Mouse (Mus musculus): ENCODE measurements around the gene Snx17. TPM values are rescaled to one million over a fixed set of nuclear protein-coding genes. Genes with fewer than 3 reads are reported as not detected.

Snx17 gene
- polyA plus RNA-seq, 1 experiment = 58.4 TPM

DNA sequence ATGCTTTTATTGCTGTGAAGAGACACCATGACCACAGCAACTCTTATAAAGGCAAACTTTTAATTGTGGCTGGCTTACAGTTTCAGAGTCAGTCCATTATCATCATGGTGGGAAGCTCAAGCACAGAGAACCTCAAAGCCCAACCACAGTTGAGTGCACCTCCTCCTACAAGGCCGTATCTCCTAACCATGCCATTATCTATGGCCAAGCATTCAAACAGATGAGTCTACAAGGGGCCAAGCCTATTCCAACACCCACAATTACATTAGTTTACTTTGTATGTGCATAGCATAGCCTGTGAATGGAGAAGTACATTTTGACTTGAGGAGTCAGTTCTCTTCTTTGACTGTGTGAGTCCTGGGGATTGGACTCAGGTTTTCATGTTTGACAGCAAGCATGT lies 28.1 kb upstream of the Snx17 start:
- TF ChIP-seq CTCF (IDR thresholded peaks at IDR 0.05; ENCODE audit: extremely low read depth, insufficient read depth, insufficient read length, insufficient replicate concordance) (no peak), POLR2A (IDR thresholded peaks at IDR 0.05; ENCODE audit: low read depth, low read length) (no peak)
- no peaks in the 10 kb centered on the region for H3K27me3 ChIP-seq (ENCODE audit: control insufficient read depth, insufficient read depth, low read length)
- peaks cover 55% of the 10 kb centered on the region for H3K36me3 ChIP-seq (ENCODE audit: control insufficient read depth, insufficient read depth, low read length)
- no peak overlapping the region for H3K27ac ChIP-seq (ENCODE audit: insufficient read depth, low read length)
- DNase-seq (ENCODE audit: low read depth in 1 of 2, low spot score in 2 of 2) = no peak
- no peak overlapping the region for H3K4me3 ChIP-seq (ENCODE audit: extremely low read depth, insufficient read depth, insufficient read length)
- WGBS = 90% methylated on average over 1 of the region's 1 CpGs
- no peaks in the 10 kb centered on the region for H3K4me1 ChIP-seq (ENCODE audit: control insufficient read depth, insufficient read depth, insufficient read length)

DNA sequence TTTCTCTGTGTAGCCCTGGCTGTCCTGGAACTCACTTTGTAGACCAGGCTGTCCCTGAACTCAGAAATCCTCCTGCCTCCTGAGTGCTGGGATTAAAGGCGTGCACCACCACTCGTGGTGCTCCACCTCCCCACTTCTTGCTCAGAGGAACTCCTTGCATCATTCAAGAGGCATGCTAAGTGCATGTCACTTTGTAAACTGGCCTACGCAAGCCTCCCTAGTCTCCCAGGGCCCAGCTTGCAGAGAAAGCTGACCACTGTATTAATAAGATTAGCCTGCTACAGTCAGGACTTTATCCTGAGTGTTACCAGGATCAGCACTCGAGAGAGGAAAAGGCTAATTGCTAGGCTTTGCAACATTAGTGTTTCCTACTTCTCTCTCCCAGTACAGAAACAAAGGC lies 24.4 kb upstream of the Snx17 start:
- H3K27ac ChIP-seq (ENCODE audit: insufficient read depth, low read length) = no peak overlapping the region
- no peaks in the 10 kb centered on the region for H3K4me1 ChIP-seq (ENCODE audit: control insufficient read depth, insufficient read depth, insufficient read length)
- H3K36me3 ChIP-seq (ENCODE audit: control insufficient read depth, insufficient read depth, low read length) = peaks cover 56% of the 10 kb centered on the region
- H3K4me3 ChIP-seq (ENCODE audit: extremely low read depth, insufficient read depth, insufficient read length) = no peak overlapping the region
- TF ChIP-seq POLR2A (IDR thresholded peaks at IDR 0.05; ENCODE audit: low read depth, low read length) = no peak
- TF ChIP-seq CTCF (IDR thresholded peaks at IDR 0.05; ENCODE audit: extremely low read depth, insufficient read depth, insufficient read length, insufficient replicate concordance) = no peak
- WGBS = 96% methylated on average over 4 of the region's 4 CpGs
- DNase-seq (ENCODE audit: low read depth in 1 of 2, low spot score in 2 of 2) = no peak
- no peaks in the 10 kb centered on the region for H3K27me3 ChIP-seq (ENCODE audit: control insufficient read depth, insufficient read depth, low read length)

DNA sequence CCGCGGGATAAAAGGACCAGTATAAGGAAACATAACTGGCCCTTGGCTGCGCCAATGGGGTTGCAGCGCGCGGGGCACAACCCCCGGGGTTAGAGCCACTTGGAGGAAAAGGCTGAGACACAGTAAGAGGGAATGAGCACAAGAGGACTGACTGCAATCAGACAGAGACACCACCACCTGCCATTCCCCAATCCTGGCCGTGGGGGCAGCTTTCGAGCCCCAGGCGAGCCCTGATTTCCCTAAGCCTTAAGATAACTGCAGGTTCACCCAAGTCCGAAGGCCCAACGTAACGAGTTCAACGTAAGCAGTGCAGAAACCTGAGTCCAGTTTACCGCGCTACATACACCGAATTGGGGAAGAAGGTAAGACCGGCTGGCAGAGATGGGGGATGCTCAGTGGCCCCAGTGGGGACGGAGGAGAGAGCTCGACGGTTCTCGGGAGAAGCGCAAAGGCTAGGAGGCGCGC lies 13.7 kb upstream of the Snx17 start:
- DNase-seq (ENCODE audit: low read depth in 1 of 2, low spot score in 2 of 2) = no peak
- Histone ChIP-seq H3K27ac (ENCODE audit: insufficient read depth, low read length) (peak overlapping the region; percentile 91), H3K4me3 (ENCODE audit: extremely low read depth, insufficient read depth, insufficient read length) (peak overlapping the region; percentile 87), H3K36me3 (ENCODE audit: control insufficient read depth, insufficient read depth, low read length) (peaks cover under 1% of the 10 kb centered on the region; the same call in 1 of the 2 replicates), H3K4me1 (ENCODE audit: control insufficient read depth, insufficient read depth, insufficient read length) (peaks cover 3% of the 10 kb centered on the region; the same call in 1 of the 2 replicates), H3K27me3 (ENCODE audit: control insufficient read depth, insufficient read depth, low read length) (no peaks in the 10 kb centered on the region)
- WGBS = 1% methylated on average over 25 of the region's 25 CpGs
- TF ChIP-seq CTCF (IDR thresholded peaks at IDR 0.05; ENCODE audit: extremely low read depth, insufficient read depth, insufficient read length, insufficient replicate concordance) = no peak
- TF ChIP-seq POLR2A (IDR thresholded peaks at IDR 0.05; ENCODE audit: low read depth, low read length) = no peak

DNA sequence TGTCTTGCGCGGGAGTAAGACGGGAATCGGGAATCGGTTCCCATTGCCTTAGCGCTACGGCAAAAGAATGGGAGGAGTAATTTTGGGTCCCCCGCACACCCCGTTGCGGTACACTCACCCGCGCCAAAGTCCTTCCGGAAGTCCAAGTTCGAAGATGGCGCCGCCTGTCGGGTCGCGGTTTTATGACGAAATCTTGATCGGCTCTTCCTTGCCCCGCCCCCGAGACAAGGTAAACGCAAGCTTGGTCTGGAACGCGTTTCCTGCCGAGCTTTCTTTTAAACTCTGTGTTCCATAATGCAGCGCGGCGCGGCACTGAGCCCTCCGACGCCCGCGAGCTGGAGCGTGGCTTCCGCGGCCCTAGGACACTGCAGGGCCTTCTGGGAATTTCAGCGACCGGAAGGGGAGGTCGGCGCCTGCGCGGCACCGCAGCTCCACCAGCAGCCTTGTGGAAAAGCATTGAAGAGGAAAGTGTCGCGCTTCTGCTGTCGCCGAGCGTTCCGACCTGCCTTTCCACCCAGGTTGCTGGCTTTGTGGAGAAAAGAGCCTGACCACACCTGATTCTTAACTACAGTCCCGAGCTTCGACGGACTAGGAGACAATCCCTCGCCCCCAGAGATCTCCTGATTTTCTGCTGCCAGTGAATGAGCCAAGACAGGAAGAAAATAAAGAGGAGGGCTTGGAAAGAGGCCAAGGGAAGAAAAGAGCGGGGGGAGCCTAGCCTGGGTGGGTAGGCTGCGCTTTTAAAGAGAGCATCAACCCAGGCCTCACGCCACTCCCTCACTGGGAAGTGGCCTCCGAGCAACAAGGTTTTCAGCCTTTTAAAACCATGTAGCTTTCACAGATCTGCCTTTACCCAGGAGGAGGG lies 13.0 kb upstream of the Snx17 start, which contains the start of the genes Gm29609 and Gtf3c2:
Gm29609 (minus strand) TSS at position 146 of the 865 bp plus-strand sequence.
Gtf3c2 (minus strand) TSS at position 379 of the 865 bp plus-strand sequence.
- WGBS = under 1% methylated on average over 59 of the region's 59 CpGs
- TF ChIP-seq CTCF (IDR thresholded peaks at IDR 0.05; ENCODE audit: extremely low read depth, insufficient read depth, insufficient read length, insufficient replicate concordance) (no peak), POLR2A (IDR thresholded peaks at IDR 0.05; ENCODE audit: low read depth, low read length) (peak; percentile 75; the same call in 1 of the 2 replicates)
- peaks cover 3% of the 10 kb centered on the region; the same call in 1 of the 2 replicates for H3K4me1 ChIP-seq (ENCODE audit: control insufficient read depth, insufficient read depth, insufficient read length)
- H3K4me3 ChIP-seq (ENCODE audit: extremely low read depth, insufficient read depth, insufficient read length) = peak within 1 kb of the TSS; percentile 87
- peak; percentile 93 to 95 for DNase-seq (ENCODE audit: low read depth in 1 of 2, low spot score in 2 of 2)
- no peaks in the 10 kb centered on the region for H3K27me3 ChIP-seq (ENCODE audit: control insufficient read depth, insufficient read depth, low read length)
- H3K27ac ChIP-seq (ENCODE audit: insufficient read depth, low read length) = peak within 1 kb of the TSS; percentile 91
- no peaks in the 10 kb centered on the region; the same call in 1 of the 2 replicates for H3K36me3 ChIP-seq (ENCODE audit: control insufficient read depth, insufficient read depth, low read length)

DNA sequence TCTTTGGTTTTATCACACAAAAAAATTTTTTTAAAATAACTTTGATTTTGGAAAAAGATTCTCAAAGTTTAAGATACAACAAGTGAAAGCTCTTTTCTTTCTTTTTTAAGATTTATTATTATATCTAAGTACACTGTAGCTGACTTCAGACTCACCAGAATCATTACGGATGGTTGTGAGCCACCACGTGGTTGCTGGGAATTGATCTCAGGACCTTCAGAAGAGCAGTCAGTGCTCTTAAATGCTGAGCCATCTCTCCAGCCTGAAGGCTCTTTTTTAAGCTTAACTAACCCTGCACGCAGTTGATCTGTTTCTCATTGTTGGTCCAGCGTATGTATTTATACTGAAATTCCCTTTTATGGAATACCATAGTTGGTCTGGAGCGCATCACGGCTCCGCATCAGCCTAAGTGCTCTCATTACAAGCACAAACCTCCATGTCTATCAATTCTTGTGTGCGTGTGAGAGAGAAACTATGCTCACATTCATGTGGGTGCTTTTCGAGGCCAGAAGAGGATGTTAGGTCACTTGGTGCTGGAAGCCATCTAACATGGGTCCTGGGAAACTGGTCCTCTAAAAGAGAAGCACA lies 11.8 kb upstream of the Snx17 start:
- no peaks in the 10 kb centered on the region for H3K27me3 ChIP-seq (ENCODE audit: control insufficient read depth, insufficient read depth, low read length)
- H3K4me3 ChIP-seq (ENCODE audit: extremely low read depth, insufficient read depth, insufficient read length) = no peak overlapping the region
- no peak for DNase-seq (ENCODE audit: low read depth in 1 of 2, low spot score in 2 of 2)
- H3K36me3 ChIP-seq (ENCODE audit: control insufficient read depth, insufficient read depth, low read length) = no peaks in the 10 kb centered on the region; the same call in 1 of the 2 replicates
- WGBS = 94% methylated on average over 9 of the region's 9 CpGs
- H3K27ac ChIP-seq (ENCODE audit: insufficient read depth, low read length) = no peak overlapping the region
- H3K4me1 ChIP-seq (ENCODE audit: control insufficient read depth, insufficient read depth, insufficient read length) = peaks cover 3% of the 10 kb centered on the region; the same call in 1 of the 2 replicates
- TF ChIP-seq POLR2A (IDR thresholded peaks at IDR 0.05; ENCODE audit: low read depth, low read length) = no peak
- no peak for TF ChIP-seq CTCF (IDR thresholded peaks at IDR 0.05; ENCODE audit: extremely low read depth, insufficient read depth, insufficient read length, insufficient replicate concordance)

DNA sequence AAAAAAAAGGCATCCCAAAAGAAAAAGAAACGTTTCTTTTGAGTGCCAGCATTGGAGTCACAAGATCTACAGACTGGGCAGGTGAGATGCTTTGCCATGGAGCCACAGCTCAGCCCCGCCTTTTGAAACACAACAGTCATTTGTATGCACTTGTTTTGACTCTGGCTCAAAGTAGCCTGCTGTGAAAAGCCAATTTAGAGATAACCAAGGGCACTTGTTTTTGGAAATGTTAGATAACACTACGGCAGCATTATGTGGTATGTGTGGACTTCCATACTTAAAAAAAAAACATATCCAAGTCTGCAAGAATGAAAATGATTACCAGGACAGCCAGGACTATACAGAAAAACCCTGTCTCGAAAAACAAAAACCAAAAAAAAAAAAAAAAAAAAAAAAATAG lies 9.3 kb upstream of the Snx17 start:
- Histone ChIP-seq H3K36me3 (ENCODE audit: control insufficient read depth, insufficient read depth, low read length) (peaks cover 15% of the 10 kb centered on the region), H3K27me3 (ENCODE audit: control insufficient read depth, insufficient read depth, low read length) (no peaks in the 10 kb centered on the region), H3K4me3 (ENCODE audit: extremely low read depth, insufficient read depth, insufficient read length) (no peak overlapping the region), H3K27ac (ENCODE audit: insufficient read depth, low read length) (no peak overlapping the region), H3K4me1 (ENCODE audit: control insufficient read depth, insufficient read depth, insufficient read length) (peaks cover 3% of the 10 kb centered on the region; the same call in 1 of the 2 replicates)
- 68% methylated on average over 4 of the region's 4 CpGs for WGBS
- TF ChIP-seq CTCF (IDR thresholded peaks at IDR 0.05; ENCODE audit: extremely low read depth, insufficient read depth, insufficient read length, insufficient replicate concordance) (no peak), POLR2A (IDR thresholded peaks at IDR 0.05; ENCODE audit: low read depth, low read length) (no peak)
- DNase-seq (ENCODE audit: low read depth in 1 of 2, low spot score in 2 of 2) = no peak
